Mouse (Mus musculus) liver, adult 2 months (tissue): ENCODE results near the gene Glis3.

ENCODE experiments used
- CTCF ChIP-seq: fragments of 200-500 bp; IDR thresholded peaks from 2 replicates; pipeline ENCODE4 v1.5.1; 2011; ENCODE audit warnings: low read depth, low read length, control low read depth
- POLR2A ChIP-seq: fragments of 200-500 bp; IDR thresholded peaks from 2 replicates; pipeline ENCODE4 v1.6.1; 2011; ENCODE audit warnings: low read length, control low read depth; ENCODE audit not compliant: insufficient read depth; ENCODE audit errors: extremely low read depth

- no peak for TF ChIP-seq POLR2A
- TF ChIP-seq CTCF, result no peak
Measured at GRCm38 (mm10) chr19:28328444-28329110, 351.3 kb downstream of the Glis3 start.
